Mouse (Mus musculus) 3134 (cell line): ENCODE data around the gene Tbl1xr1.

Experiments
- DNase-seq: peaks from one replicate; pipeline ENCODE4 v3.0.0-alpha.2; 2011; ENCODE audit warnings: low spot score; ENCODE audit not compliant: insufficient read length; ENCODE audit errors: extremely low read depth

Tbl1xr1 gene

DNA sequence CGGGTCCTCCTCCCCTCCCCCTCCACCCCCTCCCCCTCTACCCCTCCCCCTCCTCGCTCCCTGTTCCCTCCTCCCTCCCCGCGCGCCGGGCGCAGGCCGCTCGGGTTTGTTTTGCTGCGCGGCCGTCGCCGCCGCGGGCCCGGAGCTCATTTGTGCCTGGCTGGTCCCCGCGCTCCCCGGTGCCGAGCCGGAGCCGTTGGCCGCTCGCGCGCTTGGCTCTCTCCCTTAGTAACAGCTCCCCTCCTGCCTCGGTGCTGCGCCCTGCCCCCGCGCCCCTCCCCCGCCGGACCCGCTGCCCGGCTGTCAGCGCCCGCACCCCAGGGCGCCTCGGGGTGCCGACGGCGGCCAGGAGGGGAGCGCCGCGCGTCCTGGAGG, at the start of gene Tbl1xr1:
Gene Tbl1xr1 (plus strand): TSS at position 92 of the 375 bp plus-strand sequence.
- peak; percentile 87 for DNase-seq

DNA sequence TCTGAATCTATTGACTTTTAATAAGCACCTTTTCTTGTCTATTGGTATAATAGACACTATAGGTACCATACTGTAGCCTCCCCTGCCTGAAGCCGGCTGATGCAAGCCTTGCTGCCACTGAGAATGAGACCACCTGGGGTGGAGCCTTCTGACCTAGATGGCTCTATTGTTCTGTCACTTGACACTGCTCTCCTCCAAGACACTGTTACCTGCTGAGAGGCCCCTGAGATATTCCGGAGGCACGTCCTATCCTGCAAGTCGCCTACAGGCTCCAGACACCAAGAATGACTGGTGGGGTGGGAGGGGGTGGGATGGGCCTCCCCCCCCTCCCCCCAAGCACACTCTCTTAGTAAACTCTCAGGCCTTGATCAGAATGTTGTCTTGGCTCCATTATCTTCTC, 38.4 kb upstream of the Tbl1xr1 start:
- DNase-seq = no peak

DNA sequence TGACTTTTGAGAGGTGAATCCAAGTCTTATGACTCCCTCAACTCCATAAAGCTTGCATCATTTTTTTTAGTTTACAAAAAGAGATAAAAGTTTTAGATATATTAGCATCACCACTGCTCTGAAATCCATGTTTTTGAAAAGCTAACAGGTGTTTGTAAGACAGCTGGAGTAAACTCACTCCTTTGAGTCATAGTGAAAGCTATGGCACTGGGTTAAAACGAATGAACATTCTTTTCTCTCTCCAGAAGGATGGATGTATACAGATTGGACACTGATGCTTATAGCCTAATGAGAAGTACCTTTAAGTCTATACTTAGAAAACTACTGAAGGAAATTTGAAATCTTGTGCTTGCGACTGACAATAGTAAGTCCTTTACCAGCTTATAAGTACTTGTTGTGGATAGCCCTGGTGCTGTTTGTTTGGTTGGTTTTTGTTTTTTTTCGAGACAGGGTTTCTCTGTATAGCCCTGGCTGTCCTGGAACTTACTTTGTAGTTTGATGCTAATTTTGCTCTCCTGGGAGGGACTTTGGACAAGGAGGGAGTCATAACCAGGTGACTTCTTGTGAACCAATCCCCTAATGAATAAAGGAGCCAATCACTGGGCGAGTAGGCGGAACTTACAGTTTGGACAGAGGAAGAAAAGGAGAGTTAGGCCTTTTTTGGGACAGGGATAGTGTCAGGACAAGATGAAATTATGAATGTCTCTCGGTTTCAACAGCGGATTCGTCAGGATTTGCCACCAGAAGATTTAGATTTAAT, 37.2 kb upstream of the Tbl1xr1 start:
- no peak for DNase-seq

DNA sequence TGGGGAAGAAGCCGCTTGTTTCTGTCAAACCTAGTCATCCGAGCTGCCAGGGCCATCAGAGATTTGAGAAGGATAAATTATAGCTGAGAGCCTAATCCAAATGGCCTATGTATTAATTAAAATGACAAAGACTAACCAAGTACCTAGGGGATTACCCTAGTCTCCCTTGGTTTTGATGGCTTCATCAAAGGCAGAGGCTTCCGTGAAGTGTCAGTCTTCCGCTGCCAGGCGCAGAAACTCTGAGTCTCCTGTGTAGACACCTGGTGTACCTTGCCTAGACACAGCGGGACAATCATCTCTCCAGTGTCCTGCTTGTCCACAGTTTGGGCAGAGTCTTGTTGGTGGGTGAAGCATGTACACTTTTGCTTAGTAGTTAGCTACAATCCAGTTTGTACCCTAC, 35.8 kb upstream of the Tbl1xr1 start:
- DNase-seq = no peak

DNA sequence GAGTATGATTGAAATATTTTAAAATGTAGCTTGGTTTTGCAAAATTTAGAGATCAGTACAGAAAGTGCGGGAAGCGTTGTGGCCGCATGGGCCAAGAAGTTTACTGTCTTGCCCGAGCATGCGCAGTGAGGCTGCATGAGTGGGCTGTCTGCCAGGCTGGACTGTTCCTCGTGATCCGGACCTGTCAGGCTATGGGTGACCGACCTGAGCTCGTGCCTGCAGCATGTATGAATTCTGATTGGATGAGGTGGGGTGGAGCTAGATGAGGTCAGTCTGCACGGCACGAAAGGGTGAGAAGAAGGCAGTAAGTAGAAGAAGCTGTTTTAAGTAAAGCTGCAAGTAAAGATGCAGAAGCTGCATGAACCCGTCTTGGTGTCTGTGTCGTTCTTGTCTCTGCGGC, 29.2 kb upstream of the Tbl1xr1 start:
- DNase-seq = no peak

DNA sequence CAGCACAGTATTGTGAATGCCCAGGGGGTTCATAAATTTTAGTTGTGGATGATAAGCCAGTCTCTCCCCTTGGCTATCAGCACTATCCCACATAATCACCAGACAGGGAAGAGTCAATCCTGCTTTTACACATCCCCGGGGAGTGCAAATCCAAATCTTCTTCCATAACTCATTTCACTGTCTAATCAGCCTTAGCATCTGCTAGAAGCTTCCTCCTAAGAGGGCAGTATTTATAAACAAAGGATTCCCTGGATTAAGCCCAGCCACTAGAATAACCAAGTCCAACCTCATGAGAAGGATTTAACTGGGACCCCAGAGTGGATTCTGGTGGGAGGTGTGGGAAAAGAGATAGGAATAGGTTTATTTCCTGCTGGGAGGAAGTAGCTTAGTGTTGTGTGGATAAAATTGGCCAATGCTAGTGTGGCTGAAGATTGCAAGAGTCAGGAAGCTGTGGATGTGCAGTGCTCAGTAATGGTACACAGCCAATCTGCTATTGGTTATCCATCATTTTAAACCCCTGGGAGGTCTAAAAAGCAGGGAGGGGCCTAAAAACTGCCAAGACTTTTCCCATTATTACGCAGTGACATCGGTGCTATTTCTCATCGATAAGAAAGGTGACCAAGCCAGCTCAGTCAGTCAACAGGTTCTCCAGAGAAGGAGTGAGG, 19.7 kb upstream of the Tbl1xr1 start:
- no peak for DNase-seq

DNA sequence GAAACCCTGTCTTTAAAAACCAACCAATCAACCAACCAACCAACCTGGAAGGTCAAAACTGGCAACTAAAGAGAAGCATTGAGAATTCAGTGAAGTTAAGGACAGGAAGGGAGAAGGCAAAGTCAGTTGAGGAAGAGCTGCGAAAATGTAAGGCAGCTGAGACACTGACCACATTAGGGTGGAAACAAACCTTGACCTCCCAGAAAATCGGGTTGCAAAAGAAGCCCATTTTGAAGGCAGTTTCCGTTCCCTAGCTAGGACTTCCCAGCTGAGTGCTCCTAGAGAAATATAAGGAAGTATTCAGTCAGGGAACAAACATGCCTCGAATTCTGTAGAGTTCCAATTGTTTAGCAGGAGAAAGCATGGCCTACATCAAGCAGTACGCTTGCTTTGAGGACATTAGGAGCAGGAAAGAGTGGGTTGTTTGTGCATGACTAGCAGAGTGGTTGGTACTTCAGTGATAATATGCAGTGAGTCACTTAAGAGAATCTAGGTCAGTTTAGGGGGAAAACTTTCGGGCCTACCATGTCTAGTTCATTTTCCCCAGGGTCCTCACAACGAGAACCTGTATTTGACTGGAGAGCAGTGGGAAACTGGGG, 18.1 kb upstream of the Tbl1xr1 start:
- no peak for DNase-seq

DNA sequence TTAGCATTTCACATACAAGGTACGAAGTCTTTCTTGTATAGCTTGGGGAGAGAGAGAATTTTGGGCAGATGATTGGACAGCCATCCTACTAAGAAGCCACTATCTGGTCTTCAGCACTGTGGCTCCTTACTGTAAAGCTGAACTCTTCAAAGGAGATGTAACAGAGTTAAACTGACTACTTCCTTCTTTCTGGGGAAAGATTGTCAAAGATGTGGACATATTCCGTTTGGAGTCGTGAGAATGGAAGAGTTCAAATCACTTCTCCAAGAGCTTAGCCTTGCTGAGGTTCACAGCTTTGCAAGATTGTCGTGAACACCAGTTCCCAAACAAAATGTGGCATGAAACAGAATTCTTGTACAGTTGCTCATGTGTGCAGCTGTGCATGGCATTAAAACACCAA, 15.3 kb upstream of the Tbl1xr1 start:
- no peak for DNase-seq

DNA sequence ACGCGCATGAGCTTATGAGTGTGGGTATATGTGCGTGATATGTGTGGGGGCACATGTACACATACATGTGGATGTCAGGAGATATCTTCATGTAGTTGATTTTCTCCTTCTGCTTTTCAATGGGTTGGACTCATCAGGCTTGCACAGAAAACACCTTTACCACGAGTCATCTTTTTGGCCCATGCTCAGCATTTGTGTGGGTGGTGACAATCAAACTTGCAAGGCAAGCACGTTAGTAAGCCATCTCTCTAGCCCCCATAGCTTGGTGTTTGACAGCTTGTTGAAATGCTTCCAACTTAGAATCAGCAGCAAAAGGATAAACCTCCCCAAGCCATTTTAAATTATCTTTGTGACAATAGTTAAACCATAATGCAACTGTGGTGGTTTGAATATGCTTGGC, 7.8 kb upstream of the Tbl1xr1 start:
- no peak for DNase-seq

DNA sequence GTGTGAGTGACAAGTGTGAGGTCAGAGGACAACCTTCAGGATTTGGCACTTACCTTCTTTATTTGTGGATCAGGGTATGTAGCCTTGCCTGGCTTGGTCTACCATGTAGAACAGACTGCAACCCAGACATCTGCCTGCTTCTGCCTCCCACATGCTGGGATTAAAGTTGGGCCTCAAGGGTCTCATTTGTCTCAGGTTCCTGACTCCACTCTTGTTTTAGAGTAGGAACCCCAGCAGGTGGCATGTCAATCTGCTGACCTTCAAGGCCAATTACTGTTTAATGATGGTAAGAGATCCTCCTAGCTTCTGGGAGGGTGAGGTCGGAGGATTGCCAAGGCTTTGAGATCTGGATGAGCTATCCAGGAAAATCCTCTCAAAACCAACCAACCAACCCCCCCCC, 2.5 kb upstream of the Tbl1xr1 start:
- DNase-seq = no peak

DNA sequence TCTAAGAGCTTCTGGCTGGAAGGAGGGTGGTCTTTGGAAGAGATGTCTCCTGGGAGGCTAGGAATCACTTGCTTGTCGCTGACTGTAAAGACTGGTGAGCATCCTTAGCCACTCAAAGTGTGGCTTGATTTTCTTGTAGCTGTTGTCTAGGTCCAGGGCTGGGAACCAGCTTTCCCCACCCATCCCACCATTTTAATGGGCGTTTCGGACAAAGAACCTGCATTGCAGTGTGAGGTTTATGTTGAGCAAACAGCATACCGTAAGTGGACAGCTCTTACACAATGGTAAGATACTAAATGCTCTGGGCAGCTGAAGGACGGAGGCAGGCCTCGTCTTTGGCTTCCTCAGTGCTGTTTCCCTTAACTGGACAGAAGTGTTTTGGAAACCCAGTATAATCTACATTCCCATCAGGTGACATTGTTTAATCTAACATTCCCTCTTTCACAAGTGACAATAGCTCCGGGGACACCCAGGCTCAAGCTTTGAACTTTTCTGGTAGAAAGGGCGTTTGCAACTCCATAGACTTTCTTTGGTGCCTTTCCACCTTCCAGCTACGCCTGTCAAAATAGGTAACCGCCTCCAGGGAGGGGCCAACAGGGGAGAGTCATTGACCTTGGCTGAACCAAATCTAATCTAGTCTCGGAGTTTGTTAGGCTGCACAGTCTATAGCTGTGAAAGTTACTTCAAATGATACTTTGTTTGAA, 1.7 kb upstream of the Tbl1xr1 start:
- no peak for DNase-seq

DNA sequence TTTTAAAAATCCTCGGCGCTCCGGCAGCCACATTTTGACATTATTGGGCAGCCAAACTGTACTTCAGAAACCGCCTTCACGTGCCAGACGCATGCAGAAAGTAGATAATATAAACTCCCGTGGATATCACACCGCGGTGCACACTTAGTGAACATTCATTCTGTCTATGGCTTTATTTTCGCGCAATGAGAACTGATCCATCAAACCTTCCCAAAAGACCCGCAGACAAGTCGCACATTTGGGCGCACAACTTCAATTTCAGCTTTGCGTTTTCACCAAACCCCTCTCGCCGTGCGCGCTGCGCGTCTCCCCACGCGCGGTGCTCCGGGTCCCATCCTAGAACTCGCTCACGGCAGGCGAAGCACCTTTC, 950 bp upstream of the Tbl1xr1 start:
- no peak for DNase-seq

DNA sequence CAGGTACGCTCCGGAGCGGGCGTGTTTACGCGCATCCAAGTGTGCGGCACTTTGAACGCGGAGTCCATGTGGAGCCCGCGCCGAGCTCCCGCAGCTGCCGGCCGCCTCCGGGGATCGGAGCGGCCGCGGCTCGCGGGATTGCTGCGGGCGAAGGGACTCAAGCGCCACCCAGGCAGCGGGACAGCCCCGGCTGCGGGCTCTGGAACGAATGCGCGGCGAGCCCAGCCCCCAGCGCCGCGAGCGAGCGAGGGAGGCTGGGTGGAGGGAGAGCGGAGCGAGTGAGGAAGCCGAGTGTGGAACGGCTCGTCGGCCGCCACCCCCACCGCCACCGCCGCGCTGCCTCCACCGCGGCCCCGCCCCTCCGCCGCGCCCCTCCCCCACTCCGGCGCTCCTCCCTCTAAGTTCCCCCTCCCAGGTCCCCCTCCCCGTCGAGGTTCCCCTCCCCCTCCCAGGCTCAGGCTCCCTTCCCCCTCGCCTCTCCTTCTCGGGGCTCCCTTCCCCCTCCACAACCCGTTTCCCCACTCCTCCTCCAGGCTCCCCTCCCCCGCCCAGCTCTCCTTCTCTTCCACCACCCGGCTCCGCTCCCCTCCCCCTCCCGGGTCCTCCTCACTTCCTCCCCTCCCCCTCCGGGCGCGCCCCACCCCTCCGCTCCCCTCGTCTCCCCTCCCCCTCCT, 428 bp upstream of the Tbl1xr1 start:
- DNase-seq = peak; percentile 61

DNA sequence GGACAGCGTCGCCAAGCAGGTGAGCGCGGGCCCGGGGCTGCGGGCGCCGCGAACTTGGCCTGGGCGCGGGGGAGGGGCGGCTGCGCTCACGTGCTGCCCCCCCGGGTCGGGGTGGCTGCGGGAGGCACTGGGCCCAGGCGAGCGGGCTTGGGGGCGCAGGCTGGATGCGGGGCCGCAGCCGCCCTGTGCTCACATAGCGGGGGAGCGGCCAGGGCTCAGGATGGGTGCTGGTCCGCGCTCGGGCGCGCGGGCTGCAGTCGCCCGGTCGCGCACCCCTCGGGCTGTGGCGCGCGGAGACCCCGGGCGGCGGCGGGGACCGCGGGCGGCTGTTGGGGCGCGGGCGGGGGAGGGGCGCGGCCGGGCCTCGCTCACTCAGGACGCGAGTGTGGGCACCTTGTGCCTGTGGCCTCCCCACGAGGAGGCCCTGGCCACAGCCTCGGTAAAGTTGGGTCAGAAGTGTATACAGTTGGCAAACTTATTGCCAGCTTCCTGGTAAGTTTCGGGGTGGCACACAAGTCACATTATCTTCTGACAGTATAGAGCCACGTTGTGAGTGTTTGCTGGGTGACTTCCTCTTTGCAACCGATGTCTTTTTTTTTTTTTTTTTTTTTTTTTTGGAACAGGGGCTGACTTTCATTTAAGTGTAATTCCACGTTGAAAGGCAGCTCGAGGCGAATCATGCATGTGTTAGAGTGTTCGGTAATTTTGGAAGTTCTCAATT, 644 bp downstream of the Tbl1xr1 start:
- peak; percentile 57 for DNase-seq

DNA sequence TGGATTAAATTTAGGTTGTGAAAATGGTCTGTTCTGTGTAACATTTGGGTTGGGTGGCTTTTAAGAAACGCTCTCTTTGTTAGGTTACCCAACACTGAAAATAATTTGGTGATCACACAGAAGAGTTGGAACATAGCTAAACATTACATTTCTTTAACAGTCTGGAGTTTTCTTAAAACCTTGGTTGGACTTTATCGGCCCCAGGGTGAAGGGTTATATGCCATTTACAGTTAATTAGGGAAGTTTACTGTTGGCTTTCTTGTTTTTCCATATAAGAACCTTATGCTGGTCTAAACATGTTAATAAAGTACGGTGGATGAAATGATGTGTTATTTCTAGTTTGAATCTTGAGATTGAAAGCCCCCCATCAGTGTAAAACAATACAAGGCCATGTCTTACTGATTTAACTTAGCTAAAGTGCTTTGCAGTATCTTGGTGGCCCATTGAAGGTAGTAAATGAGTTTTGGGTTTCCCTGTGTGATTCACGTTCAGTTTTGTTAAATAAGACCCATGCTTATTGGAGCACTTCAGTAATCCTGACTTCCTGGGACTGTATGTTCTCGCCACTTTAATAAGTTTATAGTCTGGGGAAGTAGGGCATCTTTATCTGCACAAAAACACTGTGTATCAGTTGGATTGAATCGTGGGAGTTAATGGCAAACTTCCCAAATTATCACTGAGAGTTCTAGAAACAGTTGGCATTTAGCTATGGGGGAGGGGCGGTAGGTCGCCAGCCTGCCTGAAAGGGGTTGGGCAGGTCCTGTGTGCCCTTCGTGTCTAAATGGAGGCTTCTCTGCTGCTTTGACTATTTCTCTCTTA, 1.4 kb downstream of the Tbl1xr1 start:
- DNase-seq = peak; percentile 39

DNA sequence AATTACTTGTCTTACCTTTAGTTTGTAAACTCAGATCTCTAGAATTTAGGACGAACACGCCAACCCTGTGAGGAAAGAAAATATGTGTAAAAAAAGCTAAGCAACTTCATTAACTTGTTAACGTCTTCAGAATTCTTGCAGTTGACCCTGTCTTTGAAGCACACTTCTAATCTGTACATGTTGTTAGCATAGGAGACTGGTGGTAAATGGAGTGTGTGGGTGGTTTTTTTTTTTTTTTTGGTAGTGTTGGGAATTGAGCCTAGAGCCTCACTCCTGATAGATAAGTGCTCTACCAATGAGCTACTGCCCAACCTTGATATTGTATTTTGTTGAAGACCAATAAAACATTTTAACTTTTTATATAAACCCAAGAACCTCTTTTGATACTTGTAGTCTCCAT, 2.1 kb downstream of the Tbl1xr1 start:
- DNase-seq = no peak

DNA sequence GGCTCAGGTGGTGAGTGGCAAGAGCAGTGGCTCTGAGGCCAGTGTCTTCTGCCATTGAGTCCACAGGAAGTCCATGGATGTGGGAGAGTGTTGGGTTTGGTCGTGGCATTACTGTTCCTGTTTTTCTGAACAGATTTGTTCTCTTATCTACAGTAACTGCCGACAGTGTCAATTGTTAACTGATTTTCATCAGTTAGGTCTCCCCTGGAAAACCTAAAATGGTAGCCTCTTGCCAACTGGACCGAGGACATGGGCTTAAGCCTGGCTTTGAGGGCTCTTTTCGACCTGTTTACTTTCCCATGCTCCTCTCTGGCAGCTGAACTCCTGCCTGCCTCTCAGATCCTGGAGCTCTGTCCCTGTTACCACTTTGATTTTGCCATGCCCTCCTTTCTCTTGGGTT, 5.4 kb downstream of the Tbl1xr1 start:
- no peak for DNase-seq

DNA sequence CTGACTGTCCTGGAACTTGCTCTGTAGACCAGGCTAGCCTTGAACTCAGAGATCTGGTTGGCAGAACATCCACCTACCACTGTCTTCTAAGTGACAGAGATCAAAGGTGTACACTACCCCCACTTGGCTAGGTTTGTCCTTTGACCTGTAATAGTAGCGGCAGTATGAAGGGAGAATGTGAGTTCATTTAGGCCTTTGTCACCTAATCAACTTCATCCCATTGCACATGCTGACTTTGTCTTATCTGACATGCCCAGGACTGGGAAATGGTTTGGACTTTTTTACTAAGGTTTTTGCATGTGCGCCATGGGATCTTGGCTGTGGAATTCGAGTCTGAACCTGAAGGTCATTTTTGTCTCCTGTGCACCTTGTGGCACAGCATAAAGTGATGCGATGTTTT, 6.4 kb downstream of the Tbl1xr1 start:
- no peak for DNase-seq

DNA sequence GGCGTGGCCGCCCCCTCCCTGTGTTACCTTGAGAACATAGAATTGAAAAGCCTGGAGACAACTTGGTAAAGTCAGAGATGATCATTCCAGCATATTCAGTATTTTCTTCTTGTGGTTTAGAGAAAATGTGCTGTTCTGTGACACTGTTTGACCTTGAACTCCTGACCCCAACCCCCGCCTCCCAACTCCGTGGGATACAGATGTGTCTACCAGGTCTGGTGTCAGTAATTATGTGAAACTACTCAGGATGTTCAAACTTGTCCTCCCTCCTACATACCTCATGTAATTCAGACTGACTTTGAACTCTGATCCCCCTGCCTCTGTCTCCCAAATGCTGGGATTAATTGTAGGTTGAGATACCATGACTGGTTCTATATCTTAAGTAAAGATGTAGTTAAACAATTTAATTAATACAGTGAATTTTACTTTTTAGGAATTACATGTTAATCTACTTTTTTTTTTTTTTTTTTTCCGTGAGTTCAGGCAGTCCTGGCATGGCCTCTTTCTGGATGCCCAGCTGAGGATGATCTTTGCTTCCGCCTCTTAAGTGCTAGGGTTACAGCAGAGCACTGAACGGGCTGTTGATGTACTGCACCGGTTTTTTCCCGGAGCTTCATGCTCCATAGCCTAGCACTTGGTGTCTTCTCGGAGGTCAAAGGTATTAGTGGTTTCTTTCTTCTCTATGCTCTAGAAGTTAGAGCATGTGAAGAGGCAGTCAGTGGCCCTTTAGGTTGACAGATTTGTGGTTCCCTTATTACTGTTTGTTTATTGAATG, 8.0 kb downstream of the Tbl1xr1 start:
- DNase-seq = no peak
